Mouse (Mus musculus) myocyte (in vitro differentiated cells): ENCODE results near the gene Nup85.

Source experiments
- CEBPB ChIP-seq: IDR thresholded peaks from 2 replicates; pipeline ENCODE4 v1.6.1; 2011; ENCODE audit warnings: mild to moderate bottlenecking, moderate library complexity; ENCODE audit not compliant: poor library complexity, insufficient read depth, severe bottlenecking
- E2F4 ChIP-seq: IDR thresholded peaks from one replicate; pipeline ENCODE4 v1.6.1; 2011; ENCODE audit warnings: mild to moderate bottlenecking, control low read depth, moderate library complexity; ENCODE audit not compliant: insufficient read depth
- MAX ChIP-seq: IDR thresholded peaks from one replicate; pipeline ENCODE4 v1.6.1; 2011; ENCODE audit warnings: low read depth, mild to moderate bottlenecking, control low read depth
- MYOD1 ChIP-seq, 3 experiments: IDR thresholded peaks; one replicate each; pipeline ENCODE4 v1.6.1; 2011; ENCODE audit warnings: control low read depth in 2 of 3, low read depth in 2 of 3, mild to moderate bottlenecking in 2 of 3, moderate library complexity in 1 of 3; ENCODE audit not compliant: insufficient read length in 2 of 3, control insufficient read depth in 1 of 3
- MYOG ChIP-seq, 3 experiments: IDR thresholded peaks; one replicate each; pipeline ENCODE4 v1.6.1; 2011; ENCODE audit warnings: control low read depth in 2 of 3, low read depth in 2 of 3, mild to moderate bottlenecking in 2 of 3; ENCODE audit not compliant: insufficient read length in 2 of 3, control insufficient read depth in 1 of 3, insufficient read depth in 1 of 3
- POLR2A ChIP-seq: IDR thresholded peaks from one replicate; pipeline ENCODE4 v1.6.1; 2011; ENCODE audit warnings: low read depth, mild to moderate bottlenecking, control low read depth, moderate library complexity; ENCODE audit not compliant: insufficient read length
- POLR2AphosphoS2 ChIP-seq: IDR thresholded peaks from one replicate; pipeline ENCODE4 v1.6.1; 2011; ENCODE audit warnings: low read depth, control low read depth; ENCODE audit not compliant: insufficient read length
- TCF12 ChIP-seq: IDR thresholded peaks from one replicate; pipeline ENCODE4 v1.6.1; 2011; ENCODE audit warnings: mild to moderate bottlenecking, control low read depth; ENCODE audit not compliant: poor library complexity, insufficient read depth, severe bottlenecking
- TCF3 ChIP-seq: IDR thresholded peaks from one replicate; pipeline ENCODE4 v1.6.1; 2011; ENCODE audit warnings: low read depth, control low read depth; ENCODE audit not compliant: insufficient read length
- USF1 ChIP-seq: IDR thresholded peaks from one replicate; pipeline ENCODE4 v1.6.1; 2011; ENCODE audit warnings: low read depth, mild to moderate bottlenecking, control low read depth, moderate library complexity

DNA sequence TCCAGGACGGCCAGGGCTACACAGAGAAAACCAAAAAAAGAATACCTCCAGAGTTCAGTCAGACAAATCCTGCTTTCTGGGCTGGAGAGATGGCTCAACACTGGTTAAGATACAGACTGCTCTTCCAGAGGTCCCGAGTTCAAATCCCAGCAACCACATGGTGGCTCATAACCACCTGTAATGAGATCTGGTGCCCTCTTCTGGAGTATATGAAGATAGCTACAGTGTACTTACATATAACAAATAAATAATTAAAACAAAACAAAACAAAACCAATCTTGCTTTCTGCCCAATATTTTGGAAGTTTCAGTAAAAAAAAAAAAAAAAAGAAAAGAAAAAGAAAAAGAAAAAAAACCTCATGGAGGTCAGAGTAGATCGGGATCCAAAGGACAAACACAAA lies 31.0 kb downstream of the Nup85 start:
- TF ChIP-seq POLR2A (no peak), E2F4 (no peak), TCF12 (no peak), MAX (no peak), MYOD1 (IDR thresholded peaks at IDR 0.05; ENCODE audit: control insufficient read depth in 1 of 3, insufficient read length in 2 of 3, low read depth in 2 of 3) (no peak), USF1 (no peak), POLR2AphosphoS2 (no peak), CEBPB (no peak), MYOG (IDR thresholded peaks at IDR 0.05; ENCODE audit: control insufficient read depth in 1 of 3, insufficient read depth in 1 of 3, insufficient read length in 2 of 3, low read depth in 2 of 3) (no peak), TCF3 (no peak)
